14 mouse cellular contexts compared by ENCODE assay signal in the genomic region with DNA sequence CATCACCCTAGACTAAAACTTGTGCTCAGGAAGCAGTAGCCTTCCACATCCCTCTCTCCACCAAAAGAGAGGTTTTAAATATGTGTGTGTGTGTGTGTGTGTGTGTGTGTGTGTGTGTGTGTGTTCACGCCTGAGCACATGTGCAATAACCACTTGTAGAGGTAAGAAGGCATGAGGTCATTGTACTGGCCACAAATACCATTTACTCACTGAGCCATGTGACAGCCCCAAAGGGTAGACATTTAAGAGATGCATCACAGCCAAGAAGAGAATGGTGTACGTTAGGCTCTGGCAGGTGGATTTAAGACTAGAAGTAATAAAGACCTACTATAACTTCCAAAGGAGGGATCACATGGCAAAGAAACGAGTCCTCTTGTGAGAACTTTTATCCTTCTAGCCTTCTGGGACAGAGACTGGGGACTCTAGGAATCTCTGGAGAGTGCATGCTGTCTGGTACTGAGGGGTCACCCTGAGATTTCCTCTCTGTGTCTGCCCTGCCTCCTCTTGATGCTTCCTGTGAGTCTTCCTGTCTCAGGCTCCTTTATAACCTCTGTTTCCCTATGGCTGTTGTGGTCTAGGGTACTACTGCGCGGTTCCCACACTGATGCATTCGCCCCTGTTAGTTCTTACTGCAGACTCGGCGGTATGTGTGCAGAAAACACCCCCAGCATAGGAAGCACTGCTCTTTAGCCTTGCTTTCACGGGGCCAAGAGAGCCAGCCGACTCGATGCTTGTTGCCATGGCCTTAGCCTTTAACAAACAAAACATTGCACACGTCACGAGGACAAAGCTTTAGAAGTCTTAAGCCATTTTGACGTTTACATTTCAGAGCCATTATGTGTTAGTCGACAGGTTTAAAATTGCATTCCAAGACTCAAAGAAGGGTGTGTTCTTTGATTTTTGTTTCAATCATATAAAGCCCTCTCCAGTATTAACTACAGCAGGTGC. TPM values are rescaled to one million over a fixed set of nuclear protein-coding genes. Genes with fewer than 3 reads are reported as not detected.
DNase-seq lines count a peak whose midpoint lies in the region; ATAC-seq and TF ChIP-seq lines count a peak whose summit lies in the region.
"Had no signal": no experiment of that assay in that cellular context is flagged by ENCODE, and none has a peak within 500 bp of the region (broad histone marks: within the 10 kb centered on the region; RNA-seq: fewer than 3 reads in every experiment).

No protein-coding gene starts in this region.

- no peak overlapping the region for H3K4me2 ChIP-seq in heart, embryonic 13.5 days
- H3K4me2 ChIP-seq in liver, embryonic 15.5 days, result no peak overlapping the region
- H3K4me2 ChIP-seq in hindbrain, embryonic 11.5 days (replicated peaks; ENCODE audit: low read depth, low read length), result no peak overlapping the region

- peaks cover 39% of the 10 kb centered on the region for H3K4me1 ChIP-seq in heart, embryonic 13.5 days
- peaks cover 19% of the 10 kb centered on the region for H3K4me1 ChIP-seq in lung, adult 2 months (ENCODE audit: control insufficient read depth, insufficient read depth, low read length)
- H3K4me1 ChIP-seq in liver, embryonic 15.5 days (replicated peaks), result peaks cover 55% of the 10 kb centered on the region
- H3K4me1 ChIP-seq in hindbrain, embryonic 11.5 days (replicated peaks; ENCODE audit: control insufficient read depth, insufficient read depth, low read length), result no peaks in the 10 kb centered on the region
- H3K4me1 ChIP-seq: limb, embryonic 10.5 days had no signal

- intact Hi-C loops in heart, postnatal 25 days (cut with DNase I), result no loop called here

- H3K36me3 ChIP-seq in heart, embryonic 13.5 days, result 0 out of 2 replicates have a peak, but pooled peaks cover 3% of the 10 kb centered on the region
- H3K36me3 ChIP-seq in liver, embryonic 15.5 days (replicated peaks), result no peaks in the 10 kb centered on the region
- no peaks in the 10 kb centered on the region for H3K36me3 ChIP-seq in hindbrain, embryonic 11.5 days (ENCODE audit: control insufficient read depth, insufficient read depth, low read length)

- H3K4me3 ChIP-seq in heart, embryonic 13.5 days, result no peak overlapping the region
- H3K4me3 ChIP-seq in lung, adult 2 months (replicated peaks; ENCODE audit: extremely low read depth, low read depth, low read length), result no peak overlapping the region
- H3K4me3 ChIP-seq in liver, embryonic 15.5 days (replicated peaks), result no peak overlapping the region
- no peak overlapping the region for H3K4me3 ChIP-seq in hindbrain, embryonic 11.5 days (ENCODE audit: low read depth, low read length)
- H3K4me3 ChIP-seq: limb, embryonic 10.5 days had no signal

- no peak for TF ChIP-seq POLR2A in lung, adult 2 months (IDR thresholded peaks at IDR 0.05; ENCODE audit: borderline replicate concordance, extremely low read depth, low read depth, low read length)

- H3K27me3 ChIP-seq in heart, embryonic 13.5 days (replicated peaks), result no peaks in the 10 kb centered on the region
- no peaks in the 10 kb centered on the region for H3K27me3 ChIP-seq in liver, embryonic 15.5 days
- H3K27me3 ChIP-seq in hindbrain, embryonic 11.5 days (ENCODE audit: control insufficient read depth, insufficient read depth, low read length), result no peaks in the 10 kb centered on the region

- 66% methylated on average over 15 of the region's 15 CpGs for WGBS in heart, embryonic 13.5 days
- WGBS in lung, adult 2 months, result 34% methylated on average over 15 of the region's 15 CpGs
- WGBS in liver, embryonic 15.5 days (ENCODE audit: insufficient replicate concordance), result 52% methylated on average over 15 of the region's 15 CpGs
- 82% methylated on average over 15 of the region's 15 CpGs for WGBS in hindbrain, embryonic 11.5 days

- no peak overlapping the region for H3K9ac ChIP-seq in heart, embryonic 13.5 days
- no peak overlapping the region for H3K9ac ChIP-seq in liver, embryonic 15.5 days
- H3K9ac ChIP-seq in hindbrain, embryonic 11.5 days (ENCODE audit: low read depth, low read length), result no peak overlapping the region

- no peaks in the 10 kb centered on the region for H3K9me3 ChIP-seq in heart, embryonic 13.5 days
- H3K9me3 ChIP-seq in liver, embryonic 15.5 days (replicated peaks), result no peaks in the 10 kb centered on the region
- no peaks in the 10 kb centered on the region for H3K9me3 ChIP-seq in hindbrain, embryonic 11.5 days (ENCODE audit: control insufficient read depth, low read length)
- H3K9me3 ChIP-seq: limb, embryonic 10.5 days had no signal

- ATAC-seq in heart, embryonic 13.5 days (ENCODE audit: extremely low read depth, insufficient number of reproducible peaks, low FRiP score, low TSS enrichment), result no peak
- ATAC-seq in liver, embryonic 15.5 days (ENCODE audit: insufficient read depth), result 0 out of 2 replicates have a peak, but pooled peaks have one; percentile 21
- no peak for ATAC-seq in hindbrain, embryonic 11.5 days (ENCODE audit: low FRiP score)
- ATAC-seq: hindbrain, postnatal 0 days had no signal

- H3K27ac ChIP-seq in heart, embryonic 13.5 days (replicated peaks), result 0 out of 2 replicates have a peak overlapping the region, but pooled peaks have one; percentile 2
- no peak overlapping the region for H3K27ac ChIP-seq in liver, embryonic 15.5 days (replicated peaks)
- H3K27ac ChIP-seq in hindbrain, embryonic 11.5 days (ENCODE audit: low read depth, low read length), result no peak overlapping the region
- H3K27ac ChIP-seq: hindbrain, postnatal 0 days; limb, embryonic 10.5 days had no signal

- no peak for TF ChIP-seq CTCF in lung, adult 2 months (IDR thresholded peaks at IDR 0.05; ENCODE audit: insufficient read depth, low read length)

- no peak for DNase-seq in heart, postnatal 25 days (ENCODE audit: low spot score)
- peak; percentile 41 for DNase-seq in lung, postnatal 10 days
- no peak for DNase-seq in lung, adult 2 months
- no peak for DNase-seq in hindbrain, embryonic 11.5 days (ENCODE audit: low spot score)
- DNase-seq in embryo, embryonic 11 days, result no peak
- DNase-seq: adrenal gland, postnatal 36 days; gastrocnemius, postnatal 36 days; kidney, postnatal 25 days; right cerebral cortex, postnatal 14 days; thymus, postnatal 25 days had no signal

RNA-seq across cellular contexts. Expression of a gene that starts 22.0 kb away (rescaled TPM):
- 28.1 and 30.9 TPM in 2 replicates for polyA plus RNA-seq in heart, embryonic 13.5 days (2015; fragmentation: Nextera tagmentation; extraction: Ambion mirVana)
- 10 to 100 TPM; 12.1 to 15.2 TPM for total RNA-seq in heart, postnatal 25 days (2021)
- 13.4 and 15.7 TPM in 2 replicates for polyA plus RNA-seq in lung, adult 2 months (2012; rRNA removed)
- polyA plus RNA-seq in liver, embryonic 15.5 days (2015; fragmentation: Nextera tagmentation; extraction: Ambion mirVana), result 19.2 and 19.3 TPM in 2 replicates
- 15.0 and 17.8 TPM in 2 replicates for polyA plus RNA-seq in hindbrain, embryonic 11.5 days (2014; fragmentation: Nextera tagmentation; extraction: Ambion mirVana)
